Mouse (Mus musculus) thymus, postnatal 36 days (tissue): ENCODE measurements at regions not wholly inside any gene's neighbourhood (a gene's known extent, or its start where the extent isn't known, plus 50 kb on each side); places are given as distances from the start of the nearest gene placed in this dataset.

Source experiments
- DNase-seq, 2 experiments: peaks; one replicate each; pipeline ENCODE4 v3.0.0; 2022; ENCODE audit warnings: mixed read lengths in 2 of 2

- no peak for DNase-seq
Observed at GRCm38 (mm10) chr1:165086131-165086530, 74.4 kb downstream of the Tbx19 start.

- no peak for DNase-seq
Observed at GRCm38 (mm10) chr1:165084753-165085152, 75.8 kb downstream of the Tbx19 start.

- DNase-seq, result no peak
Observed at GRCm38 (mm10) chr1:165084179-165084578, 76.4 kb downstream of the Tbx19 start.

- no peak for DNase-seq
Observed at GRCm38 (mm10) chr1:165080351-165080750, 80.2 kb downstream of the Tbx19 start.

- DNase-seq, result no peak
Observed at GRCm38 (mm10) chr1:165077313-165077712, 83.3 kb downstream of the Tbx19 start.

GRCm38 (mm10) chr1:165075301-165076082 is 85.1 kb downstream of the Tbx19 start:
- DNase-seq, result no peak

GRCm38 (mm10) chr1:165071831-165072491 is 88.6 kb downstream of the Tbx19 start:
- no peak for DNase-seq

GRCm38 (mm10) chr1:165064981-165065380 is 95.6 kb downstream of the Tbx19 start:
- DNase-seq, result no peak

- no peak for DNase-seq
Observed at GRCm38 (mm10) chr1:165062813-165063492, 97.6 kb downstream of the Tbx19 start.

- no peak for DNase-seq
Observed at GRCm38 (mm10) chr1:165061420-165061819, 99.2 kb downstream of the Tbx19 start.

- no peak for DNase-seq
Observed at GRCm38 (mm10) chr1:165054245-165054644, 106.3 kb downstream of the Tbx19 start.

- no peak for DNase-seq
Observed at GRCm38 (mm10) chr1:165051294-165051693, 109.3 kb downstream of the Tbx19 start.

- no peak for DNase-seq
Observed at GRCm38 (mm10) chr1:165050176-165050575, 110.4 kb downstream of the Tbx19 start.

GRCm38 (mm10) chr1:165046637-165047036 is 111.3 kb upstream of the Xcl1 start:
- no peak for DNase-seq

GRCm38 (mm10) chr1:165046056-165046455 is 110.7 kb upstream of the Xcl1 start:
- DNase-seq, result no peak

GRCm38 (mm10) chr1:165043361-165043760 is 108.0 kb upstream of the Xcl1 start:
- DNase-seq, result no peak

- no peak for DNase-seq
Observed at GRCm38 (mm10) chr1:165042105-165042504, 106.8 kb upstream of the Xcl1 start.

- no peak for DNase-seq
Observed at GRCm38 (mm10) chr1:165036631-165037030, 101.3 kb upstream of the Xcl1 start.

- DNase-seq, result no peak
Observed at GRCm38 (mm10) chr1:165035618-165036017, 100.3 kb upstream of the Xcl1 start.

- no peak for DNase-seq
Observed at GRCm38 (mm10) chr1:165020960-165021563, 85.7 kb upstream of the Xcl1 start.

GRCm38 (mm10) chr1:165018692-165019309 is 83.5 kb upstream of the Xcl1 start:
- DNase-seq, result no peak

GRCm38 (mm10) chr1:165018236-165018635 is 82.9 kb upstream of the Xcl1 start:
- no peak for DNase-seq

GRCm38 (mm10) chr1:165017793-165018192 is 82.5 kb upstream of the Xcl1 start:
- no peak for DNase-seq
